Mouse (Mus musculus): ENCODE data around the gene Phactr4.
A peak's percentile ranks its signal among the peaks of the same experiment; 100 is the strongest.

The Phactr4 gene

GRCm38 (mm10) chr4:132332880-132333279 is 89.4 kb downstream of the Phactr4 start:
- DNase-seq (ENCODE audit: low spot score): no peak

- DNase-seq (ENCODE audit: low spot score): no peak
Observed at GRCm38 (mm10) chr4:132331960-132332359, 90.3 kb downstream of the Phactr4 start.

GRCm38 (mm10) chr4:132329835-132330354 is 92.4 kb downstream of the Phactr4 start:
- DNase-seq (ENCODE audit: low spot score): no peak

GRCm38 (mm10) chr4:132329115-132329834 is 93.0 kb downstream of the Phactr4 start, which contains the start of gene Trnau1ap:
TSS of gene Trnau1ap (minus strand) at chr4:132329538.
- DNase-seq (ENCODE audit: low spot score): peak; percentile 91

- no peak for DNase-seq (ENCODE audit: low spot score)
Observed at GRCm38 (mm10) chr4:132328391-132328982, 93.8 kb downstream of the Phactr4 start.

- DNase-seq (ENCODE audit: low spot score): no peak
Observed at GRCm38 (mm10) chr4:132326481-132326880, 95.8 kb downstream of the Phactr4 start.

- DNase-seq (ENCODE audit: low spot score): no peak
Observed at GRCm38 (mm10) chr4:132315711-132316110, 106.6 kb downstream of the Phactr4 start.

- DNase-seq (ENCODE audit: low spot score): no peak
Observed at GRCm38 (mm10) chr4:132312627-132313026, 109.7 kb downstream of the Phactr4 start.

GRCm38 (mm10) chr4:132311801-132312200 is 110.5 kb downstream of the Phactr4 start:
- DNase-seq (ENCODE audit: low spot score): no peak

- DNase-seq (ENCODE audit: low spot score): no peak
Observed at GRCm38 (mm10) chr4:132311209-132311608, 111.1 kb downstream of the Phactr4 start.

GRCm38 (mm10) chr4:132309849-132310472 is 112.3 kb downstream of the Phactr4 start:
- DNase-seq (ENCODE audit: low spot score): peak; percentile 61

GRCm38 (mm10) chr4:132309140-132309848 is 113.0 kb downstream of the Phactr4 start:
- peak; percentile 44 for DNase-seq (ENCODE audit: low spot score)

GRCm38 (mm10) chr4:132308437-132309139 is 113.7 kb downstream of the Phactr4 start:
- peak; percentile 90 for DNase-seq (ENCODE audit: low spot score)

- no peak for DNase-seq (ENCODE audit: low spot score)
Observed at GRCm38 (mm10) chr4:132306004-132306403, 116.3 kb downstream of the Phactr4 start.
